9 mouse cellular contexts compared by ENCODE assay signal in genomic region chr2:30446891-30447826, GRCm38 (mm10). TPM values are rescaled to one million over a fixed set of nuclear protein-coding genes. Genes with fewer than 3 reads are reported as not detected.
DNase-seq lines count a peak whose midpoint lies in the region; ATAC-seq and TF ChIP-seq lines count a peak whose summit lies in the region.
"Had no signal": no experiment of that assay in that cellular context is flagged by ENCODE, and none has a peak within 500 bp of the region (broad histone marks: within the 10 kb centered on the region; RNA-seq: fewer than 3 reads in every experiment).

No protein-coding gene starts in this region.

- H3K9ac ChIP-seq in forebrain, embryonic 15.5 days (replicated peaks) = no peak overlapping the region
- no peak overlapping the region for H3K9ac ChIP-seq in midbrain, embryonic 13.5 days (replicated peaks)
- no peak overlapping the region for H3K9ac ChIP-seq in midbrain, postnatal 0 days (replicated peaks; ENCODE audit: low read length, poor library complexity, severe bottlenecking)
- no peak overlapping the region for H3K9ac ChIP-seq in intestine, postnatal 0 days (ENCODE audit: low read depth, low read length)
- H3K9ac ChIP-seq in stomach, embryonic 16.5 days (ENCODE audit: low read length) = peak overlapping the region; percentile 28; the same call in 1 of the 2 replicates
- no peak overlapping the region for H3K9ac ChIP-seq in forebrain, embryonic 13.5 days
- H3K9ac ChIP-seq: liver, embryonic 13.5 days had no signal

- DNase-seq in forebrain, embryonic 10.5 days (ENCODE audit: extremely low spot score, low spot score) = no peak
- DNase-seq in midbrain, postnatal 0 days (ENCODE audit: low spot score) = no peak
- no peak for DNase-seq in thymus, postnatal 25 days
- DNase-seq: liver, embryonic 13.5 days had no signal

- TF ChIP-seq CTCF in midbrain, postnatal 0 days (IDR thresholded peaks at IDR 0.05) = no peak
- no peak for TF ChIP-seq CTCF in intestine, postnatal 0 days (IDR thresholded peaks at IDR 0.05; ENCODE audit: low read depth)

- WGBS in forebrain, embryonic 10.5 days = 85% methylated on average over 10 of the region's 10 CpGs
- WGBS in forebrain, embryonic 15.5 days = 86% methylated on average over 10 of the region's 10 CpGs
- WGBS in midbrain, embryonic 13.5 days = 90% methylated on average over 10 of the region's 10 CpGs
- WGBS in midbrain, postnatal 0 days = 79% methylated on average over 10 of the region's 10 CpGs
- WGBS in intestine, postnatal 0 days = 82% methylated on average over 10 of the region's 10 CpGs
- 81% methylated on average over 10 of the region's 10 CpGs for WGBS in stomach, embryonic 16.5 days
- 88% methylated on average over 10 of the region's 10 CpGs for WGBS in forebrain, embryonic 13.5 days

- H3K4me1 ChIP-seq in forebrain, embryonic 10.5 days = peaks cover 54% of the 10 kb centered on the region
- peaks cover 17% of the 10 kb centered on the region for H3K4me1 ChIP-seq in forebrain, embryonic 15.5 days
- peaks cover 28% of the 10 kb centered on the region for H3K4me1 ChIP-seq in midbrain, embryonic 13.5 days (replicated peaks)
- H3K4me1 ChIP-seq in midbrain, postnatal 0 days (ENCODE audit: insufficient read depth, low read length) = peaks cover 8% of the 10 kb centered on the region; the same call in 1 of the 2 replicates
- peaks cover 16% of the 10 kb centered on the region for H3K4me1 ChIP-seq in intestine, postnatal 0 days (replicated peaks; ENCODE audit: control insufficient read depth, insufficient read depth, low read length)
- H3K4me1 ChIP-seq in stomach, embryonic 16.5 days (ENCODE audit: control insufficient read depth, insufficient read depth, low read length) = peaks cover 37% of the 10 kb centered on the region
- peaks cover 18% of the 10 kb centered on the region for H3K4me1 ChIP-seq in forebrain, embryonic 13.5 days

- no peaks in the 10 kb centered on the region for H3K27me3 ChIP-seq in forebrain, embryonic 10.5 days (ENCODE audit: poor library complexity, severe bottlenecking)
- H3K27me3 ChIP-seq in forebrain, embryonic 15.5 days = no peaks in the 10 kb centered on the region
- no peaks in the 10 kb centered on the region for H3K27me3 ChIP-seq in midbrain, embryonic 13.5 days
- no peaks in the 10 kb centered on the region for H3K27me3 ChIP-seq in midbrain, postnatal 0 days (ENCODE audit: insufficient read depth, low read length)
- no peaks in the 10 kb centered on the region for H3K27me3 ChIP-seq in intestine, postnatal 0 days (replicated peaks; ENCODE audit: control insufficient read depth, insufficient read depth, low read length)
- H3K27me3 ChIP-seq in stomach, embryonic 16.5 days (ENCODE audit: control insufficient read depth, insufficient read depth, low read length) = no peaks in the 10 kb centered on the region
- no peaks in the 10 kb centered on the region for H3K27me3 ChIP-seq in forebrain, embryonic 13.5 days
- H3K27me3 ChIP-seq: liver, embryonic 13.5 days had no signal

- no peak for ATAC-seq in forebrain, embryonic 15.5 days (replicated peaks)
- no peak for ATAC-seq in midbrain, embryonic 13.5 days
- ATAC-seq in midbrain, postnatal 0 days (ENCODE audit: low FRiP score) = no peak
- ATAC-seq in intestine, postnatal 0 days = no peak
- ATAC-seq in stomach, embryonic 16.5 days (ENCODE audit: insufficient read depth, low FRiP score) = no peak
- ATAC-seq in forebrain, embryonic 13.5 days = no peak

- H3K36me3 ChIP-seq in forebrain, embryonic 10.5 days (replicated peaks) = peaks cover 86% of the 10 kb centered on the region
- peaks cover 34% of the 10 kb centered on the region for H3K36me3 ChIP-seq in forebrain, embryonic 15.5 days
- H3K36me3 ChIP-seq in midbrain, embryonic 13.5 days = peaks cover 74% of the 10 kb centered on the region
- H3K36me3 ChIP-seq in midbrain, postnatal 0 days (ENCODE audit: insufficient read depth, low read length) = peaks cover 17% of the 10 kb centered on the region; the same call in 1 of the 2 replicates
- H3K36me3 ChIP-seq in intestine, postnatal 0 days (ENCODE audit: control insufficient read depth, insufficient read depth) = peaks cover 57% of the 10 kb centered on the region
- H3K36me3 ChIP-seq in stomach, embryonic 16.5 days (ENCODE audit: control insufficient read depth, insufficient read depth, low read length) = peaks cover 16% of the 10 kb centered on the region
- peaks cover 74% of the 10 kb centered on the region for H3K36me3 ChIP-seq in forebrain, embryonic 13.5 days (ENCODE audit: poor library complexity, severe bottlenecking)

- no peak overlapping the region for H3K4me2 ChIP-seq in forebrain, embryonic 15.5 days (replicated peaks)
- H3K4me2 ChIP-seq in midbrain, embryonic 13.5 days (replicated peaks) = no peak overlapping the region
- no peak overlapping the region for H3K4me2 ChIP-seq in midbrain, postnatal 0 days (ENCODE audit: low read depth, low read length, poor library complexity, severe bottlenecking)
- H3K4me2 ChIP-seq in intestine, postnatal 0 days (replicated peaks; ENCODE audit: low read depth) = no peak overlapping the region
- no peak overlapping the region for H3K4me2 ChIP-seq in stomach, embryonic 16.5 days (ENCODE audit: low read depth, low read length)
- no peak overlapping the region for H3K4me2 ChIP-seq in forebrain, embryonic 13.5 days
- H3K4me2 ChIP-seq: liver, embryonic 13.5 days had no signal

- H3K9me3 ChIP-seq in forebrain, embryonic 10.5 days = peaks cover 13% of the 10 kb centered on the region
- no peaks in the 10 kb centered on the region for H3K9me3 ChIP-seq in forebrain, embryonic 15.5 days
- no peaks in the 10 kb centered on the region for H3K9me3 ChIP-seq in midbrain, embryonic 13.5 days
- H3K9me3 ChIP-seq in midbrain, postnatal 0 days (ENCODE audit: low read length) = no peaks in the 10 kb centered on the region
- H3K9me3 ChIP-seq in intestine, postnatal 0 days (ENCODE audit: control insufficient read depth) = no peaks in the 10 kb centered on the region
- H3K9me3 ChIP-seq in stomach, embryonic 16.5 days (replicated peaks; ENCODE audit: control insufficient read depth, low read length) = peaks cover 6% of the 10 kb centered on the region; the same call in 1 of the 2 replicates
- no peaks in the 10 kb centered on the region for H3K9me3 ChIP-seq in forebrain, embryonic 13.5 days (replicated peaks)

- H3K4me3 ChIP-seq in forebrain, embryonic 10.5 days = no peak overlapping the region
- no peak overlapping the region for H3K4me3 ChIP-seq in forebrain, embryonic 15.5 days
- no peak overlapping the region for H3K4me3 ChIP-seq in midbrain, embryonic 13.5 days (replicated peaks)
- H3K4me3 ChIP-seq in midbrain, postnatal 0 days (ENCODE audit: low read depth, low read length) = no peak overlapping the region
- H3K4me3 ChIP-seq in intestine, postnatal 0 days (ENCODE audit: low read depth, low read length) = no peak overlapping the region
- H3K4me3 ChIP-seq in stomach, embryonic 16.5 days (replicated peaks; ENCODE audit: low read length) = no peak overlapping the region
- H3K4me3 ChIP-seq in forebrain, embryonic 13.5 days = no peak overlapping the region
- H3K4me3 ChIP-seq: liver, embryonic 13.5 days had no signal

- peak overlapping the region; percentile 97 for H3K27ac ChIP-seq in forebrain, embryonic 10.5 days
- no peak overlapping the region for H3K27ac ChIP-seq in forebrain, embryonic 15.5 days (replicated peaks)
- peak overlapping the region; percentile 9; the same call in 1 of the 2 replicates for H3K27ac ChIP-seq in midbrain, embryonic 13.5 days
- no peak overlapping the region for H3K27ac ChIP-seq in midbrain, postnatal 0 days (ENCODE audit: low read depth, low read length)
- H3K27ac ChIP-seq in intestine, postnatal 0 days (ENCODE audit: low read depth, low read length) = peak overlapping the region; percentile 15; the same call in 1 of the 2 replicates
- H3K27ac ChIP-seq in stomach, embryonic 16.5 days (ENCODE audit: low read length) = 0 out of 2 replicates have a peak overlapping the region, but pooled peaks have one; percentile 14
- H3K27ac ChIP-seq in forebrain, embryonic 13.5 days = no peak overlapping the region; the same call in 1 of the 2 replicates
- H3K27ac ChIP-seq: liver, embryonic 13.5 days had no signal

RNA-seq across cellular contexts. Expression of gene Ier5l, which starts 26.9 kb away (rescaled TPM):
- 1.6 and 2.0 TPM in 2 replicates for polyA plus RNA-seq in forebrain, embryonic 10.5 days (2016; fragmentation: Nextera tagmentation; extraction: Ambion mirVana)
- 2.0 and 2.5 TPM in 2 replicates for polyA plus RNA-seq in forebrain, embryonic 15.5 days (2015; fragmentation: Nextera tagmentation; extraction: Ambion mirVana)
- polyA plus RNA-seq in midbrain, embryonic 13.5 days (2015; fragmentation: Nextera tagmentation; extraction: Ambion mirVana) = 1.8 and 2.0 TPM in 2 replicates
- total RNA-seq in midbrain, postnatal 0 days (2014; rRNA removed) = 23.6 and 28.2 TPM in 2 replicates
- 2.6 and 3.2 TPM in 2 replicates for polyA plus RNA-seq in midbrain, postnatal 0 days (2015; fragmentation: Nextera tagmentation; extraction: Ambion mirVana)
- 1.6 and 2.2 TPM in 2 replicates for polyA plus RNA-seq in intestine, postnatal 0 days (2015; fragmentation: Nextera tagmentation; extraction: Ambion mirVana)
- 0.56 and 0.83 TPM in 2 replicates for polyA plus RNA-seq in stomach, embryonic 16.5 days (2015; fragmentation: Nextera tagmentation; extraction: Ambion mirVana)
- 1.7 and 2.6 TPM in 2 replicates for polyA plus RNA-seq in forebrain, embryonic 13.5 days (2015; fragmentation: Nextera tagmentation; extraction: Ambion mirVana)

RNA-seq across cellular contexts. Expression of gene Ptpa, which starts 31.3 kb away (rescaled TPM):
- 149 and 165 TPM in 2 replicates for polyA plus RNA-seq in forebrain, embryonic 10.5 days (2016; fragmentation: Nextera tagmentation; extraction: Ambion mirVana)
- polyA plus RNA-seq in forebrain, embryonic 15.5 days (2015; fragmentation: Nextera tagmentation; extraction: Ambion mirVana) = 146 and 152 TPM in 2 replicates
- polyA plus RNA-seq in midbrain, embryonic 13.5 days (2015; fragmentation: Nextera tagmentation; extraction: Ambion mirVana) = 128 and 134 TPM in 2 replicates
- 139 and 147 TPM in 2 replicates for total RNA-seq in midbrain, postnatal 0 days (2014; rRNA removed)
- polyA plus RNA-seq in midbrain, postnatal 0 days (2015; fragmentation: Nextera tagmentation; extraction: Ambion mirVana) = 138 and 141 TPM in 2 replicates
- 70.9 and 71.4 TPM in 2 replicates for polyA plus RNA-seq in intestine, postnatal 0 days (2015; fragmentation: Nextera tagmentation; extraction: Ambion mirVana)
- 138 and 146 TPM in 2 replicates for polyA plus RNA-seq in stomach, embryonic 16.5 days (2015; fragmentation: Nextera tagmentation; extraction: Ambion mirVana)
- 126 and 141 TPM in 2 replicates for polyA plus RNA-seq in forebrain, embryonic 13.5 days (2015; fragmentation: Nextera tagmentation; extraction: Ambion mirVana)

RNA-seq across cellular contexts. Expression of gene Crat, which starts 31.5 kb away (rescaled TPM):
- 23.2 and 23.6 TPM in 2 replicates for polyA plus RNA-seq in forebrain, embryonic 10.5 days (2016; fragmentation: Nextera tagmentation; extraction: Ambion mirVana)
- polyA plus RNA-seq in forebrain, embryonic 15.5 days (2015; fragmentation: Nextera tagmentation; extraction: Ambion mirVana) = 20.5 and 22.6 TPM in 2 replicates
- 18.5 and 21.9 TPM in 2 replicates for polyA plus RNA-seq in midbrain, embryonic 13.5 days (2015; fragmentation: Nextera tagmentation; extraction: Ambion mirVana)
- 32.6 and 38.0 TPM in 2 replicates for total RNA-seq in midbrain, postnatal 0 days (2014; rRNA removed)
- 24.9 and 27.4 TPM in 2 replicates for polyA plus RNA-seq in midbrain, postnatal 0 days (2015; fragmentation: Nextera tagmentation; extraction: Ambion mirVana)
- 46.1 and 46.4 TPM in 2 replicates for polyA plus RNA-seq in intestine, postnatal 0 days (2015; fragmentation: Nextera tagmentation; extraction: Ambion mirVana)
- 27.7 and 29.0 TPM in 2 replicates for polyA plus RNA-seq in stomach, embryonic 16.5 days (2015; fragmentation: Nextera tagmentation; extraction: Ambion mirVana)
- polyA plus RNA-seq in forebrain, embryonic 13.5 days (2015; fragmentation: Nextera tagmentation; extraction: Ambion mirVana) = 16.3 and 21.0 TPM in 2 replicates

RNA-seq across cellular contexts. Expression of gene Dolpp1, which starts 55.1 kb away (rescaled TPM):
- polyA plus RNA-seq in forebrain, embryonic 10.5 days (2016; fragmentation: Nextera tagmentation; extraction: Ambion mirVana) = 54.8 and 60.1 TPM in 2 replicates
- 60.0 and 60.3 TPM in 2 replicates for polyA plus RNA-seq in forebrain, embryonic 15.5 days (2015; fragmentation: Nextera tagmentation; extraction: Ambion mirVana)
- polyA plus RNA-seq in midbrain, embryonic 13.5 days (2015; fragmentation: Nextera tagmentation; extraction: Ambion mirVana) = 54.7 and 56.6 TPM in 2 replicates
- total RNA-seq in midbrain, postnatal 0 days (2014; rRNA removed) = 96.2 and 103 TPM in 2 replicates
- 56.6 and 59.7 TPM in 2 replicates for polyA plus RNA-seq in midbrain, postnatal 0 days (2015; fragmentation: Nextera tagmentation; extraction: Ambion mirVana)
- 39.5 and 41.5 TPM in 2 replicates for polyA plus RNA-seq in intestine, postnatal 0 days (2015; fragmentation: Nextera tagmentation; extraction: Ambion mirVana)
- 39.0 and 45.8 TPM in 2 replicates for polyA plus RNA-seq in stomach, embryonic 16.5 days (2015; fragmentation: Nextera tagmentation; extraction: Ambion mirVana)
- 53.0 and 56.7 TPM in 2 replicates for polyA plus RNA-seq in forebrain, embryonic 13.5 days (2015; fragmentation: Nextera tagmentation; extraction: Ambion mirVana)

Comparison
In these comparisons a context has a peak if more than half of its experiments do, and no peak if none do; other contexts are left out.
1. H3K27ac ChIP-seq: peak in forebrain, embryonic 10.5 days (single experiment), midbrain, embryonic 13.5 days (single experiment), intestine, postnatal 0 days (single experiment) and stomach, embryonic 16.5 days (single experiment); none in forebrain, embryonic 15.5 days (single experiment), midbrain, postnatal 0 days (single experiment) and forebrain, embryonic 13.5 days (single experiment).